Mouse (Mus musculus) thymus, postnatal 4 days (tissue): ENCODE results near the gene Atxn1l.

ENCODE experiments used
- DNase-seq: peaks from one replicate; pipeline ENCODE4 v3.0.0; 2021

Atxn1l gene

GRCm38 (mm10) chr8:109725106-109725505, 12.4 kb downstream of the Atxn1l start:
- no peak for DNase-seq

- DNase-seq = no peak
These were observed 22.6 kb downstream of the Atxn1l start for GRCm38 (mm10) chr8:109714961-109715360.

GRCm38 (mm10) chr8:109712521-109712920, 25.0 kb downstream of the Atxn1l start:
- DNase-seq = no peak

GRCm38 (mm10) chr8:109707921-109708320, 29.6 kb downstream of the Atxn1l start:
- DNase-seq = peak; percentile 23

- peak; percentile 93 for DNase-seq
These were observed 30.7 kb downstream of the Atxn1l start for GRCm38 (mm10) chr8:109706874-109707237.

GRCm38 (mm10) chr8:109706076-109706873, 31.3 kb downstream of the Atxn1l start:
- peak; percentile 48 for DNase-seq

- DNase-seq = peak; percentile 96
These were observed 32.0 kb downstream of the Atxn1l start, which contains the start of gene Zfp821 for GRCm38 (mm10) chr8:109705320-109706075. Gene Zfp821 (plus strand): TSS chr8:109705546.

- DNase-seq = no peak
These were observed 32.8 kb downstream of the Atxn1l start for GRCm38 (mm10) chr8:109704565-109705319.

- no peak for DNase-seq
These were observed 39.1 kb downstream of the Atxn1l start for GRCm38 (mm10) chr8:109698477-109698876.

- no peak for DNase-seq
These were observed 39.8 kb downstream of the Atxn1l start for GRCm38 (mm10) chr8:109697754-109698153.

GRCm38 (mm10) chr8:109694154-109694553, 43.4 kb downstream of the Atxn1l start:
- no peak for DNase-seq

GRCm38 (mm10) chr8:109693146-109693900, 44.2 kb downstream of the Atxn1l start, which contains the start of gene Ist1:
Gene Ist1 (minus strand): TSS chr8:109693260.
- peak; percentile 99 for DNase-seq

GRCm38 (mm10) chr8:109692443-109693145, 44.9 kb downstream of the Atxn1l start:
- DNase-seq = no peak

GRCm38 (mm10) chr8:109691769-109692168, 45.8 kb downstream of the Atxn1l start:
- peak; percentile 28 for DNase-seq

- DNase-seq = no peak
These were observed 50.3 kb downstream of the Atxn1l start for GRCm38 (mm10) chr8:109687248-109687647.

GRCm38 (mm10) chr8:109682120-109682519, 55.4 kb downstream of the Atxn1l start:
- no peak for DNase-seq

GRCm38 (mm10) chr8:109681535-109681934, 56.0 kb downstream of the Atxn1l start:
- no peak for DNase-seq
